Mouse (Mus musculus) regulatory T cell (primary cell): ENCODE measurements at regions not wholly inside any gene's neighbourhood (a gene's known extent, or its start where the extent isn't known, plus 50 kb on each side); places are given as distances from the start of the nearest gene placed in this dataset.

Source experiments
- in situ Hi-C: fragments of 300-600 bp; cut with MboI, MseI; formaldehyde crosslinking; loops from one replicate; pipeline ENCODE4 v1.15.1; 2025; ENCODE audit warnings: high pct_unique_total_duplicates

DNA sequence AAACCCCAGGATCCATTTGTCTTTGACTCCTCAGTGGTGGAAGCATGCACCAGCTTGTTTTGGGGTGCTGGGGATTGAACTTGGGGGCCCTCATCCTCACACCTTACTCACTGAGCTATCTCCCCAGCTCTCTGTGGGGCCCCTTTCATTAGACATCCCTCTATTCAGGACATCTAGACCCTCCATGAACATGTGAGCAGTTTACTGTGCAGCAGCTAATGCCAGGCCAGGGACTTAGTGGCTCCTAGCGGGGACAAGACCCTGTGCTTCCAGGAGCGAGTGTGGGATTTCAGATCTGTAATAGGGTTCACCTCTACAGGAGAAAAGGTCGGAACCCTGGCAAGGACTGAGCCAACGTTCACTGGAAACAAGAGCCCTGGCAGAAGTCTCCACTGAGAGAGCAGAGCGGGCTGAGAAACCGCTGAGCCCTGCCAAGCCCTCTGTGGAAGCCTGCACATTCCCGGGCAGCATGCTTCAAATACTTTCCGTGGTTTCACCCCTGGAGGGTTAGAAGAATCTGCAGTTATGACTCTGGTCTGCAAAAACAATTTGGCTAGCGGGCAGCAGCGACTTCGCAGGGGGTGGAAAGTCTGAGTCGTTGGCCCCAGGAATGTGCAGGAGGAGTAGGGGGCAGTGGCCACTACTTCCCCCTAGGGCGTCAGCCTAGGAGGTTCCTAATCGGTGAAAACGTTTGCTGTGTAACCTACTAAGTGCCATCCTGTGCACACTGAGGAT is 125.6 kb downstream of the Smad6 start:
- in situ Hi-C loops, result no loop called here

DNA sequence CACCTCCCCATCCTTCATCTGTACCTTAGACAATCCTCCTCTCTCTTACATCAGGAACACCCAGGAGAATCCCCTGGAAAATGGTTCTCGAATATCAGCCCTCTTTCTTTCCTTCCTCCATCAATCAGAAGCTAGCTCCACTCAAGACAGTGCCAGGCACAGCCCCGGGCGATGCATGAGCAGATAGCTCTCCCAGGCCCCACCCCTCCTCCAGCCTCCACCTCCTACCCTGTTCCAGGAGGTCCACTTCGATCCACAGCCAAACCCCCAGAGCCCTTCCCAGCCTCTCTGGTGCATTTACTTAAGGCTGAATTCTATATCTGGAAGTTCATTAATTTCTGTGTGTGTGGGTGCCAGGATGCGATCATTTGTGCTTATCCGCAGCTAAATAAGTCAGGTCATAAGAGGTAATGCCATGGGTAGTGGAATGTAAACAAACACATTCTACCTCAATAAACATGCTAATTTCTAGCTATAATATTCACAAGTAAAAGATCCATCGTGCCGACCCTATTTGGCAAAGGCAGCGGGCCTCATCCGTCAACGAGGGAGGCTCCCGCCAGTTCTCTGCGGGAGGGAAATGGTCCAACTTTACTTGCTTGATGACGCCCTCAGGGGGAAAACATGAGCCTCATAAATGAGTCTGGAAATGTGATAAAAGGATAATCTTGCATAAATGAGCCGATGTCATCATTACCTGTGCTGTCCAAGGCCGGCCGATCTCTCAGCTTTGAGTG is 129.5 kb downstream of the Smad6 start:
- in situ Hi-C loops, result no loop called here

DNA sequence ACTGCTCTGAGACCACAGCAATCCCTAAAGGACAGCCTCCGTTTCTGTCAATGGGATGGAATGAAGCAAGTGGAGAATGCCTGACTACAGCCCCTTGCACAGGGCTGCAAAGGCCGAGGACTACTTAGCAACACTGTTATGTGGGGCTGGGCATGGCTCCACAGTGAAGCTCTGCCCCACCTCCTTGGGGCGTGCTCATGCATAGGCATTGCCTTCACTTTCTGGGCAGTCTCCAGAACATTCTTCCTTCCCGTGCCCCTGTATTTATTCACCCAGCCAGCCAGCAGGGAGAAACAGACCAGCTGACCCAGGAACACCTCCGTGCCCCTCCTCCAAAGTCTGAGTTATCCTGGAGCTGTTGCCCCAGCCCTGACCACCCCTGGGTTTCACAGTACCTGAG is 131.1 kb downstream of the Smad6 start:
- in situ Hi-C loops, result no loop called here

DNA sequence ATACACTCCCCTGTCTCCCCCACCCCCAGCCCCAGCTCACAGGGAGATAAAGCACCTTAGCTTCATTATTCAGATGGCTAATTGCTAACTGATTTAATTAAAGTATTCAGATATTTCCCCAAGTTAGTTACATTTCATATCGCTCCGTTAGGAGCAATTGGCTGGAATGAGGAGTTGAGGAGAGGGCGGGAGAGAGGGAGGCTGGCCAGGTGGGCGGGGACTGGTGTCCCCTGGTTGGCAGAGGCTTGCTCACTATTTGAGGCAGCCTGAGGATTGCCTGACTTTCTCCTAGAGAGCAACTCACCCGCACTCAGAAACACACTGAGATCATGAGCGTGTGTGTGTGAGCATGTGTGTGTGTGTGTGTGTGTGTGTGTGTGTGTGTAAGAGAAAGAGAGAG is 131.8 kb upstream of the Smad3 start:
- in situ Hi-C loops, result no loop called here

DNA sequence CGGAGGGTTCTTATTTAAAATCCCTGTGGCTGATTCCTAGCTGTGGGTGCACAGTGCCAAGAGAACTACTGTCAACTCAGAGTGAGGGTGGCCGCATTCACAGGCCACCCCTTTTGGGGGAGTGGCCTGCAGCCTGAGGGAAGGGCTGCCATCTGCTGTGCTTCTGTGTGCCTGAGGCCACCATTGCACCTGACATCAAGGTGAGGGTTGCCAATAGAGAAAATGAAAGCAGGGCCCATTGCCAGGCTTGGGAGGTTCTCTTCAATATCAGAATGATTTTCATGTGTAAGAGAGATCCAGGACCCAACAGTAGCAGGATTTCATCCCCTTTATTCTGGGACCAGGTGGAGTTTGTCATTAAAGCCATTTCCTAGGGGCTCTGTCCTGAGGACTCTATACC is 127.2 kb upstream of the Smad3 start:
- in situ Hi-C loops, result no loop called here

DNA sequence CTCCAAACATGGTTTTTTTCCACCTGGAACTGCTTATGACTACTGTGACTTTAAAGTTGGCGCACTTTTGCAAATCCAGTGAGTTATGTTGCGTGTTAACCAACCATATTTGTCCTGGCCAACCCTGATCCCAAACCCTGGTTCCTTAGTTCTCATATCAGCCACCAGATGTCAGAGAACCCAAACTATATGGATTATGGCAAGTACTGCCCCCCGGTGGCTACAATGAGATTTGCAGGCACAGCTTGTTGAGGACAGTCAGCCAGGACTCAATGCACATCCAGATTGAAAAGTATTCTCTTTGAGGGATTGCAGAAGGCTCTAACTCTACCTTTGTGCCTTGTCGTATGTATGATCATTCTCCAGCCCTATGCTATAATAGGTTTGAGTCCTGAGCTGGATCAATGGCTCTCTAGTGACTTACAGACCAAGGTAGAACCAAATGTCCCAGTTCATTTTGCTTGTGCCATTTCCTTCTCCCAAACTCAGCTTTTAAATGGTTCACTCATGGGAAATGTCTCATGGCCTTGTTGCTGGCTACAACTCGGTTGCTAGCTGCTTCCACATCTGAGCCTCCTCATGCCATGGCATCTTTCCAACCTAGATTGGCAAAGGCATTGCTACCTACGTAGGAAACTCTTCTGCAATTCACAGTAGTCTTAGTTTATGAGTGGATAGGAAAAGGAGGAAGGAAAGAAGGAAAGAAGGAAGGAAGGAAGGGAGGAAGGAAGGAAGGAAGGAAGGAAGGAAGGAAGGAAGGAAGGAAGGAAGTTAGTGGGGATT is 126.1 kb upstream of the Smad3 start:
- in situ Hi-C loops, result no loop called here

DNA sequence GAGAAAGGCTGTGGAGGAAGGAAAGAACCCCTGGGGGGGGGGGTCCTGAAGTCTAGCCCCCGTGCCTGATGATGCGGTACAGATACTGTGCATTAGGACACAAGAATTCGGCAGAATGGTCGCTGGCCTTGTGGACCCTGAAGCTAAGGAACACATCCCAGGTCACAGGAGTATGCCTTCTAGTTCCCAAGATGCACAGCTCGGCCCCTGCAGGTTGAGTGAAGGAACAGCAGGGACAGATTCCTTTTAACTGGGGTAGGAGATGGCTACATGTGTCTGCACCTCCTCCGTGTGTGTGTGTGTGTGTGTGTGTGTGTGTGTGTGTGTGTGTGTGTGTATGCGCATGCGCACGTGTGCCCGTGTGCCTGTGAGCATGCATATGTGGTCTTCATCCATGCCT is 123.9 kb upstream of the Smad3 start:
- in situ Hi-C loops, result no loop called here

DNA sequence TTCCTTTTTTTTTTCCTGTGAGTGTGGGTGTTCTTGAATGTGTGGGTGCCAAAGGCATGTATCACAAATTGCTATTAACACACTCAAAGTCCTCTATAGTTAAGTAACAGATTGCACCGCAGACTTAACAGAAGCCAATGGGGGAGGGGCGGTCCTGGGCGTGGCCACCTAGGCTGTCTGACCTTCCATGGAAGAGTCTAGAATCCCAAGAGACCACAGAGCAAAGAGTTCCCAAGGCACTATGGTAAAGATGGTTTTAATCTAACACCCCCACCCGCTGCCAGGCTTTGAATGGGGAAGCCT is 123.4 kb upstream of the Smad3 start:
- in situ Hi-C loops, result no loop called here

DNA sequence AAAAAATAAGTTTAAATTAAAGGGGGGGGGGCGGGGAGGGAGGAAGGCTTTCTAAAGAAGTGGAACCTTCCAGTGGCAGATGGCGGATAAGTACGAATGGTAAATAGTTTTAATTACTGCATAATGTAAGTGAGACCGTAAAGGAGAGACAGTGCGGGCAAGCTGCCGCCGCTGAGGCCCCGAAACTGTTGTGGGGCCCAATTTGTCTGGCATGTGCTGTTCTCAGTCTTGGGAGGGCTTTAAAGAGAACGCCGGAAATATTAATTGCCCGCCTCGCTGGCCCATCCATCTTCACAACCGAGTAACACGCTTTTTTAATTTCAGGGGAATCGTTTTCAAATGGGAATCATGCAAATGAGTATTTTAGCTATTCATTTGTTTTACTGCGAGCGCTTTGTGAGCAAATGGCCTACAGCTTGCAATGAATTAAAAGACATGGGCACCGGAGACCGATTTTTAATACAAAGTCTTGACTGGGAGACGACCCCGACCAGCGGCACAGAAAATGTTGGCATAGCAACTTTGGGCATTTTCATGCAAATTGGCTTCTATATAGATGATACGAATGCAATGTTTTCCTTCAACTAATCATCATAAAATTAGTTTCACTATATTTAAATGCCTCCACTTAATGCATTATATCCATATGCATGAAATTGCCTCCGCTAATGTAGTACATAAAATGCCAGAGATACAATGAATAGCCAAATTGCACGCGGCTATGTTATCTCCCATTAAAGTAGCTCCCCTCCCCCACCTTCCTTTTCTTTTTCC is 122.9 kb upstream of the Smad3 start:
- in situ Hi-C loops, result no loop called here

DNA sequence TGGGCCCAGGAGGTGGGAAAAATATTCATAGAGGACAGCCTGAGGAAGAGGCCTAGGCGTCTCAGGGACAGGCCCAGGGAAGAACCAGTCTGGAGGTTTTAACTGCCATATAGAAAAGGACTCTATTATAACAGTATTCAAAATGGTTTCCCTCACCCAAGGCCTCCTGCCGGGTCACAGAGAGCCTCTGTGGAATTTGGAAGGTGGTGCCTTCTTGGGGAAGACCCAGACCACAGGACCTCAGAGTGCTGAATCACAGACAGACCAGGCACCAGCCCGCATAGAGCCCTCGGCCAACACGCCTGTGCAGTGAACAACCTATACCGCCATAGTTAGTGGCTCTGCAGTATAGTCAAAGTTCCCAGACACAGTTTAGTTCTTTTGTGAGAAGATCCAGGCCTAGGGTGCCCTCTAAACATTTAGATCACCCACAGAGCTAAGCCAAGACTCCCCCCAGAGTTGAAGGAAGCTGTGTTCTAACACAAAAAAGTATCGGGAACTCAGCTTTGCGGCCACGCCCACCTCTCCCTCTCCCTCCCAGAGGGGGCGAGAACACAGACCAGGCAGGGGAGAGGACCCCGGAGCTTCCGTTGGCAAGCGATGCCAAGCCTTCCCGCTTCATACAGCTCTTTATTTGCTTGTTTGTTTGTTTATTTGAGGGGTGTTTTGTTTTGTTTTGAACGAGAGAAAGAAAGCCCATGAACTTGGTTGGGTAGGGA is 122.1 kb upstream of the Smad3 start:
- in situ Hi-C loops, result no loop called here

DNA sequence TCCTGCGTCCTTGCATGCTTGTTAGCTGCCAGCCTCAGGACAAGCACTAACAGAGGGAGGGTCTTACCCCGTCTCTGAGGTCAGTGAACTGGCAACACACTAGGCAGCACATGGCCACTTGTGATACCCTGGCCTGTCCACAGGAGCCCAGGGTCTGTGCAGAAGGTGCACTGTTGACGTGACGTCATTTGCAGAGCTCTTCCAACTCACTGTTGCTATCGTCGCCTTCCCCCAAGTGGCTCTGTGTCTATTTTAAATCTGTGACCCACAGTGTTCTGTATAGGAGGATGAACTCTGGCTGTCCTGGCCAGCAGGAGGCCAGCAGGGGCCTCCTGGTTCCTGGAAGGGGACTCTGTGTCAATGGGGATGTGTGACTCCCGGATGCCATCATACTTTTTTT is 120.1 kb upstream of the Smad3 start:
- in situ Hi-C loops, result no loop called here

DNA sequence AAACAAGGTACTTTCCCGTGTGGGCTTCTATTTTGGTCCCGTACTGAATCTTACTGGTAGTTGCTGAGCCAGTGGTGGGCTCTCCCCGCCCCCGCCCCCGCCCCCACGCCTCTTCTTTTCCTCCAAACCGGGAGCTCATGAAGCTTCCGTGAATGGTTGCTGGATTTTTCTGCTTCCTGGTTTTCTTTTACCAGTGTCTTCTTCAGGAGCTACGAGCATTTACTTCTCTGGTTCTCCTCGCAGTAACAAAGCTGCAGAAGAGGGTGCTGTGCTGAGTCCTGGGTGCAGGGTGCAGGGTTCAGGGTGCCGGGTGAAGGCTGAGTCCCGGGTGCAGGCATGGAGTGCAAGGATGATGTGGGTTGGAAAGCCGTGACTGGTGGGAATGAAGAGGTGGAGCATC is 119.1 kb upstream of the Smad3 start:
- in situ Hi-C loops, result no loop called here

DNA sequence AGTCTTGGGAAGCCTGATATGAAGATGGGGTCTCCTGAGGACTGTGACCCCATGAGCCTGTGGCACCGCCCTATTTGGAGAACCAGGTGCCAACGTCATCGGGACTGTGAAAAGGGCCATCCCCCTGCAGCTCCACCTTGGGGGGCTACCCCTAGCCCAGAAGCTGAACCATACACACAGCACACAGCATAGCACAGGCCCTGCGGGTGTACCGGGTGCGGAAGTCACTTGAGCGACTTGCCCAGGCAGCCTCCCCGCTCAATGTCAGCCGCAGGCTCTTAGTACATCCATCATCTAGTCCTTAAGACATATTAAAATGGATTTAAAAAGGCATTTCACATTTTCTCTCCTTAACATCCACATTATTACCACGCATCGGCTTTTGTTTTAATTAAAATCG is 118.2 kb upstream of the Smad3 start:
- in situ Hi-C loops, result no loop called here

DNA sequence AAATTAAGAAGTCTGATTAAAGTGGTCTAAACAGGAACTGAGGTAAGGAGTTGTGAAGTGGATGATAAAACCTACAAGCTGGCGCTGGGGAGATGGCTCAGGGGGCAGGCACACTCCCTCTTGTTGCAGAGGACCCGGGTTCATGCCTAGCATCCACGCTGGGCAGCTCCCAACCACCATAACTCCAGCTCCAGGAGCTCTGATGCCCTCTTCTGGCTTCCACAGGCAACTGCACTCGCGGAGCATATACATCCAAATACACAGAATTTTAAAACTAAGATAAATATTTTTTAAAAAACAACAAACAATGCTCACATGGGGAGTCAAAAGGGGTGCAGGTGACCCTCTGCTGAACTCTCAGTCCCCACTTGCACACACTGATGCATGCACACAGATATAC is 117.4 kb upstream of the Smad3 start:
- in situ Hi-C loops, result no loop called here

DNA sequence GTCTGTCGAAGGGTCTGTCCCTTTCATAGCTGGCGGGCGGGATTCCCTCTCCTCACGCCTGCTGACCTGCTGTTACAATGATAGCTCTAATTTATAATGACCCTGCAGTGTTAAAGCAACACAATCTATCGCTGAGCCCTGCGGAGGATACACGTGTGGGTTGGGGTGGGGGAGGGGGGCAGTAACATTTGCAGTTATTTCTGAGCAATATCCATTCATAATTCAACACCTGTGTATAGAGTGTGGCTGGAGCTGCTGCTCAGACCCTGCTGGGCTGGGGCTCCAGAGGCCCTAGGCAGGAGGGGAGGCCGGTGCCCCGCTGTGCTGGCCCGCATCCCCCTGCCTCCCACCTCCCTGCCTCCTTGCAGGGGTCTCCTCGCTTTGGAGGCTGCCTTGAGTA is 106.6 kb upstream of the Smad3 start:
- in situ Hi-C loops, result no loop called here

DNA sequence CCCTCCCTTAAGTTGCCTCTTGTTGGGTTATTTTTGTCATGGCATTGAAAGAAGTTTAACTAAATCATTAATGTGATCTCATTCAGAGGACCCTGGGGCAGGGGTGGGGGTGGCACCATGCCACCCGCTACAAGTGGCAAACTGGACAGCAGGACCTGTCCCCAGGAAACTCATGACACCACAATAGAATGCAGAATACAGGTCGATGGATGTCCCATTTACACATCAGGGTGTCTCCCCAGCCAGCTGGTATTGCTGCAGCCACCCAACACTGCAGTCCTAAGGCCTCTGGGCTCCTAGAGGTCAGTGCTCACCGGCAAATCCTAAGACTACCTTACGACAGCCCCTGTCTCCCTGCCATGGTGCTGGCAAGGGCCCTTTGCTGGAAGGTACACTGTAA is 105.5 kb upstream of the Smad3 start:
- in situ Hi-C loops, result no loop called here

DNA sequence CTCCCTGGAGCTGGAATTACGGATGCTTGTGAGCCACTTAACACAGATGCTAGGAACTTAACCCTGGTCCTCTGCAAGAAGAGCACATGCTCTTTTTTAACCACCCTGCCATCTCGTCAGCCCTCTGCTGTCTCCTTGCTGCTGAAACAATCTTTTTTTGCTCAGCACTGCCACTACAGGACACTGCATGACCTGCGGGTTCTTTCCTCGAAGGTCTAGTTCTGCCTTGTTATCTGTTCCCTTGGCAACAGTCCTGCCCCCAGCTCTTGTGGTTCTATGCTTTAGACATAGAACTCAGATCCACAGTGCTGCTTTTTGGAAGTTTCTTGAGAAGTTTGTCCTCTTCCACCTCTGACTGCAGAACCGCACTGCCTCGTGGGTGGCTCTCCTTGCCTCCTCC is 104.6 kb upstream of the Smad3 start:
- in situ Hi-C loops, result no loop called here

DNA sequence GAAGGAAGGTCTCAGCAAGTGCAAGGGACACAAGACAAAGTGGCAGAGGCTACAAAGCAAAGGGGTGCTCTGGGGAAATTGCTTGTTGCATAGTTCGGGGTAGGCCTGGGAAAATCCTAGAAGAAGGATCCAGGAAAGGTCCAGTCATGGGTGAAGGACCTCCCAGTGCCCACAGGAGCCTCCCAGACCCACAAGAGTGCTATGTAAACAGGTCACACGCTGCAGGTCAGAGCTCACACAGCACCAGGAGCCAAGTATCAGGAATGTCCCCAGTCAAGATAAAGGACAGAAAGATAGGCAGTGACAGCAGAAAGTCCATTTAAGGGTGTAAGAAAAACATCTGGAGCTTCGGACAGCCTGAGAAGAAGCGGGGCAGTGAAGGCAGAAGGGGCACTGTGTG is 103.6 kb upstream of the Smad3 start:
- in situ Hi-C loops, result no loop called here

DNA sequence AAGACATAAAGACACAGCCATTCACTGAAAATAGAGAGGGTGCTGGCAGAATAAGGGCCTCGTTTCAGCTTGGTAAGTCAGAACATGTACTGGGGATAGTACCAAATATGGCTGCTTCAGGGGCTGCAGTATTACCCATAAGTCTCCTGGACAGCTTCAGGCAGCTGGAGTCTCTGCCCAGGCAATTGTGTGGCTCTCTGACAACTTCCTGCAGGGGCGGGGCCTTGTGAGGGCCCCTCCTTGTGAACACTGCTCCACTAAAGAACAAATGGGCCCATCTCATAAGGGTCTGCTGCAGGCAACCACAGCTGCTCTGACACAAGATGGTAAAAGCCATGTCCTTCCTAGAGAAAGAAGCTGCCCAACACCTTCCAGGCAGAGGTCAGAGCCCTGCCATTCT is 102.4 kb upstream of the Smad3 start:
- in situ Hi-C loops, result no loop called here

DNA sequence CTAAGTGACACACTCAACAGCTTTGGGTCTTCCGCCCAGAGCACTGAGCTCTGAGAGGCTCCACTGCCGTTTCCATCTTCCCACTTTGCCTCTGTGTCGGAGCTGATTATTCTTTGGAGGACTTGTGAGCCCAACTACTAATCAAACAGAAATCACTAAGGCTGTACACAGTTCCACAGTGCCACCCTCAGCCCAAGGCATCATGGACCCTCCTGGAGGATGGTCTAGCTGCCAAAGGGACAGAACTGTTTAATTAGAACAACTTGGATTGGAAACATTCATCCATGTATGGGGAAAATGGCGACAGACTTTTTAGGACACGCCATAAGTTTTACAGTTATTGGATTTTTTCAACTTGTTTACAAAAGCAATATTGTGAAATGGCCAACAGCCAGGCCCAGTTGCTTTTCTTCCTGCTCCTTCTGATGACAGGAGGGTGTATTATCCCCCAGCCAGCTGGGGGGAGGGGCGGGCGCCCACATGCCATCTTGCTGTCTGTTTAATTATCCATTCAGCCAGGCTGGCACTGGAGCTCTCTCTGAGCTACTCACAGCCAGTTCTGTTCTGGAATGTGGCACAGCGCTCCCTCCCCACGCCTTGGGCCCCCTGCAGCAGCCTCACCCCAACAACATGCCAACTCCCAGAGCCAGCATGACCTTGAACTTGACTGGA is 98.4 kb upstream of the Smad3 start:
- in situ Hi-C loops, result no loop called here

DNA sequence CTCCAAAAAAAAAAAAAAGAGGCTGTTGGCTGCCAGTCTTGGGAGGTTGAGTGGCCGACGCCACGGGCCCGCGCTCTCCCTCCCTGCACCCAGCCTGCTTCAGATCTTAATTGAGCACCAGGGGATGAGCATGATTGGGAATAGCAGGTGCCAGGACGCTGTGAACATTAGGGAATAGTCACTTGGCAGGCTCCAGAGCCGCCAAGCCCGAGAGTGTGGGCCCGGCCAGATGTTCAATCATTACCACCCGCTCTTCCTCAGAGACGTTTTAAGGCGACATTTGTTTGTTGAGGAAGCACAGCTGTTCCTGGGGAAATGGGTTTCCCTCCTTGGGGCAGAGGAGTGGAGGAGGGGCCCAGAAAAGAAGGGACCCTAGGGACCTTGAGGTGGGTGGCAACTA is 94.0 kb upstream of the Smad3 start:
- in situ Hi-C loops, result no loop called here
